Mouse (Mus musculus): ENCODE results near the gene Ccdc33. TPM values are rescaled to one million over a fixed set of nuclear protein-coding genes. Genes with fewer than 3 reads are reported as not detected.

Gene Ccdc33
- polyA plus RNA-seq, 1 experiment from 2014 or later = not detected

DNA sequence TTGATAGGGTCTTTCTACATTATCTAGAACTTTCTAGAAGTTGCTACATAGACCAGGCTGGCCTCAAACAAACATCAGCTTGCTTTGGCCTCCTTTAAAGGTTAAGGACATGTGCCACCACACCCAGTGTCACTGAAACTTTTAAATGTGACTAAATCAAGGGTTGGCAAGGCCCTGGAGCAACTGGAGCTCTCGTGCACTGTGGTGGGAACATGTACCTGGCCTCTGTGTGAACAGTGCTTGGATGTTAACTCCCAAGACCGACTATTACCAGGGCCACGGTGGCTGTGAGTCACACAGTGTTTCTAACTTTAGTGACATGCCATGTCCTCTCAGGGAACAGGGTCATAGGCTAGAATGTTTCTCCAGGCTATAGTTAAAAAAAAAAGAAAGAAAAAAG lies 101.7 kb downstream of the Ccdc33 start:
- Histone ChIP-seq H3K4me2 (no peak overlapping the region), H3K9me3 (no peaks in the 10 kb centered on the region), H3K27me3 (no peaks in the 10 kb centered on the region), H3K9ac (no peak overlapping the region), H3K4me3 (no peak overlapping the region), H3K27ac (no peak overlapping the region), H3K36me3 (no peaks in the 10 kb centered on the region), H3K4me1 (no peaks in the 10 kb centered on the region)
- WGBS = 75% methylated on average over 3 of the region's 3 CpGs
- ATAC-seq (ENCODE audit: insufficient number of reproducible peaks, low FRiP score, low TSS enrichment, low read depth) = no peak

DNA sequence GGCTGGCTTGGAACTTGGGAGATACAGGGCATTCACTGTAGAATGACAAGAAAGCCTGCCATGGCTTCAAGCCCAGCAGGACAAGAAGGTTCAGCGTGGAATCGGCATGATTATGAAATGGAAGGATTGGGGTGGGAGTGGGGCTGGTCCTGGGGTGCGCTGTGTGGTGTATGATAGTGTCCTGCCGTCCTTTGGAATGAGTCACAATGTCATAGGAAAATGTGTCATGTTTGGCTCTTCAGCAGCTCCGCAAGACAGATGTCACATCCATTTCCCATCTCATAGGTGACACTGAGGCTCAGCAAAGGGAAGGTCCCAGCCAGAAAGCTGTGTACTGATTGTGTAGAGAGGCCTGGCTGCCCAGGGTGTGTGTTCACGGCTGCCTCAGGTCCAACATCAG lies 102.8 kb downstream of the Ccdc33 start:
- ATAC-seq (ENCODE audit: insufficient number of reproducible peaks, low FRiP score, low TSS enrichment, low read depth) = no peak
- Histone ChIP-seq H3K9ac (no peak overlapping the region), H3K4me2 (no peak overlapping the region), H3K4me1 (no peaks in the 10 kb centered on the region), H3K36me3 (no peaks in the 10 kb centered on the region), H3K27me3 (no peaks in the 10 kb centered on the region), H3K4me3 (no peak overlapping the region), H3K27ac (no peak overlapping the region), H3K9me3 (no peaks in the 10 kb centered on the region)
- 83% methylated on average over 6 of the region's 6 CpGs for WGBS

DNA sequence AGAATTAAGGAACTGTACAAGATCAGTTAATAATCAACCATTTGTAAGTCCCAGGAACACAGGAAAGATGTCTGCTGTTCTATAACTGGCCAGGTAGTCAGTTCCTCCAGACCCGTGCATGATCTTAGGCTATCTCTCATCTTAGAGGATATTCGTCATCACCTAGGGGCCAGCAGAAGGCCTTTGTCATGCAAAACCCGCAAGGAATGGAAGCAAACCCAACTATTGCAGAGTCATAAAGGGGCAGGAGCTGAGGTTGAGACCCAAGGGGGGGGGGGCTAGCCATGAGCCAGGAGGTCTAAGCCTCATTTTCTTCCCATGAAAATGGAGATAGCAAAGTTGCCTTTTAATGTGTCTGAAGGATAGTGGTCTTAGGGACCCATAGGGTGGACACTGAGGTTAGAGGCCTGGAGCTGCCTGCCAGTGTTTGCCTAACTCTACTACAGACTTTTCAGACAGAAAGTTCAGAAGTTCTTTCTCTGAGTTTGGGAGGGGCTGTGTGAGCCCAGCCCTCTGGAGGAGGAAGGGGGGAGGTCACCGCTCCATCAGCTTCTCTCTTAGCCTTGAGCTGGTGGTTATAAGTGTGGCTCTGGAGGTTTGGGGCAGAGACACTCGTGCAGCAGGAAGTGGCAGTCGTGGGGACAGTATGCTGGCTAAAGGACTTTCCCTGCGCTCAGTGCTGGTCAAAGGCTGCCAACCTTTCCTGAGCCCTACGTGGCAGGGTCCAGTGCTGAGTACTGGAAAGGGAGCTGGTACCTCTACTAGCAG lies 104.0 kb downstream of the Ccdc33 start:
- WGBS = 55% methylated on average over 8 of the region's 8 CpGs
- no peaks in the 10 kb centered on the region for H3K4me1 ChIP-seq
- H3K4me2 ChIP-seq = no peak overlapping the region
- H3K36me3 ChIP-seq = no peaks in the 10 kb centered on the region
- no peak overlapping the region for H3K9ac ChIP-seq
- H3K27me3 ChIP-seq = no peaks in the 10 kb centered on the region
- H3K9me3 ChIP-seq = no peaks in the 10 kb centered on the region
- no peak for ATAC-seq (ENCODE audit: insufficient number of reproducible peaks, low FRiP score, low TSS enrichment, low read depth)
- no peak overlapping the region for H3K27ac ChIP-seq
- H3K4me3 ChIP-seq = no peak overlapping the region

GRCm38 (mm10) chr9:58012935-58013334 lies 105.7 kb downstream of the Ccdc33 start:
- no peaks in the 10 kb centered on the region for H3K4me1 ChIP-seq
- no peak overlapping the region for H3K4me2 ChIP-seq
- no peaks in the 10 kb centered on the region for H3K27me3 ChIP-seq
- H3K9ac ChIP-seq = no peak overlapping the region
- WGBS = 37% methylated on average over 2 of the region's 2 CpGs
- H3K36me3 ChIP-seq = no peaks in the 10 kb centered on the region
- ATAC-seq (ENCODE audit: insufficient number of reproducible peaks, low FRiP score, low TSS enrichment, low read depth) = no peak
- no peaks in the 10 kb centered on the region for H3K9me3 ChIP-seq
- no peak overlapping the region for H3K4me3 ChIP-seq
- H3K27ac ChIP-seq = no peak overlapping the region

- Histone ChIP-seq H3K36me3 (no peaks in the 10 kb centered on the region), H3K4me3 (no peak overlapping the region), H3K27ac (no peak overlapping the region), H3K9me3 (no peaks in the 10 kb centered on the region), H3K4me1 (no peaks in the 10 kb centered on the region), H3K27me3 (no peaks in the 10 kb centered on the region), H3K4me2 (no peak overlapping the region), H3K9ac (no peak overlapping the region)
- 63% methylated on average over 2 of the region's 2 CpGs for WGBS
- no peak for ATAC-seq (ENCODE audit: insufficient number of reproducible peaks, low FRiP score, low TSS enrichment, low read depth)
These were observed 106.1 kb downstream of the Ccdc33 start for GRCm38 (mm10) chr9:58012486-58012885.

DNA sequence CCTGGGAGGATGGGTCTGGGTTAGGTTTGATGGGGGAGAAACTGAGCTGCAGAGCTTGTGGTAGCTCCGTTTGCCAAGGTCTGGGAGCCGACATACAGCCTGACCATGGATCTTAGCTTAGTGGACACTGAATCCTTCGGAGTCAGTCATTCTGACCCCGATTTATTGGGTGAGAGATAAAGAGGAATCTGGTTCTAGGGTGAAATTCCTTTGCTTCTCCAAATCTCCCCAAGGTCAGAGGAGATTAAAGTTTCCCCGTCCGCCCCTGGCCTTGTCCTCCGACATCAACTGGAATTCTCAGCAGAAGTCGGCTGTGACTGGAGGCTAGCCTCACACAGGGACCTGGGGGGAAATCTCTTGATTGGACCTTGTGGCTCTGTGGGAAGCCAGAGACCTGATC lies 107.1 kb downstream of the Ccdc33 start:
- Histone ChIP-seq H3K4me2 (no peak overlapping the region), H3K9ac (no peak overlapping the region), H3K36me3 (no peaks in the 10 kb centered on the region), H3K27ac (no peak overlapping the region), H3K27me3 (no peaks in the 10 kb centered on the region), H3K9me3 (no peaks in the 10 kb centered on the region), H3K4me3 (no peak overlapping the region), H3K4me1 (no peaks in the 10 kb centered on the region)
- 70% methylated on average over 8 of the region's 8 CpGs for WGBS
- no peak for ATAC-seq (ENCODE audit: insufficient number of reproducible peaks, low FRiP score, low TSS enrichment, low read depth)

DNA sequence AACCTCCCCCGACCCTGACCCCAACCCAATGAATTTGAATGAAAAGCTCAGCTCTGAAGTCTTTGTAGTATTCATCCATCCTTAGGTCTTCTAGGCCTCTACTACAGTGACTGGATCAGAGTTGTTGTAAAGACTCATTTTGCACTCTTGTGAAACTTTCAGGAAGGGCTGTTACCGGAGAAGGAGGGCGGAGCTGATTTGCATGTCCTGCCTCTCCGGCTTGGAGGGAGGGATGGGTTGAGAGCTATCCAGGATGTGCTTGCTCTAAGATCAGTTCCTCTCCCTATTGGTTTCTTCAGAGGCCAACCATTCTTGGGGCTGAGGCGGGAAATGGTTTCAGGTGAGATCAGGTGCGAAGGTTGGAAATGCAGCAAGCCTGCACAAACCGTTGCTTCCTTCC lies 107.6 kb downstream of the Ccdc33 start:
- 31% methylated on average over 7 of the region's 7 CpGs for WGBS
- no peak overlapping the region for H3K4me3 ChIP-seq
- no peaks in the 10 kb centered on the region for H3K4me1 ChIP-seq
- no peak overlapping the region for H3K27ac ChIP-seq
- no peaks in the 10 kb centered on the region for H3K27me3 ChIP-seq
- no peak overlapping the region for H3K9ac ChIP-seq
- ATAC-seq (ENCODE audit: insufficient number of reproducible peaks, low FRiP score, low TSS enrichment, low read depth) = no peak
- H3K9me3 ChIP-seq = no peaks in the 10 kb centered on the region
- H3K36me3 ChIP-seq = no peaks in the 10 kb centered on the region
- H3K4me2 ChIP-seq = no peak overlapping the region

DNA sequence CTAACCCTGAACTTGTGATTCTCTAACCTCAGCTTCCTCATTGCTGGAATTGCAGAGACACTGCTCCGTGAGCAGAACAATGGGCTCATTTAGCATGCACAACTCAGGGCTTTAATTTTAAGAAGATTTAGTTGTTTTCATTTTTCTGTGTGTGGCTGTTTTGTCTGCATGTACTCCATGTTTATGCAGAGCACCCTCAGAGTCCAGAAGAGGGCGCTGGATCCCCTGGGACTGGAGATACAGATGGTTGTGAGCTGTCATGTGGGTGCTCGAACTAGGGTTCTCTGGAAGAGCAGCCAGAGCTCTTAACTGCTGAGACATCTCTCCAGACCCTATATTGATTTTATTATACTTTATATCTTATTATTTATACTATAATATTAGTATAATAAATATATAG lies 109.0 kb downstream of the Ccdc33 start:
- Histone ChIP-seq H3K4me3 (no peak overlapping the region), H3K27me3 (no peaks in the 10 kb centered on the region), H3K36me3 (no peaks in the 10 kb centered on the region), H3K27ac (no peak overlapping the region), H3K9ac (no peak overlapping the region), H3K4me2 (no peak overlapping the region), H3K9me3 (no peaks in the 10 kb centered on the region), H3K4me1 (no peaks in the 10 kb centered on the region)
- WGBS = 57% methylated on average over 3 of the region's 3 CpGs
- no peak for ATAC-seq (ENCODE audit: insufficient number of reproducible peaks, low FRiP score, low TSS enrichment, low read depth)

- peak; percentile 68 for ATAC-seq (ENCODE audit: insufficient number of reproducible peaks, low FRiP score, low TSS enrichment, low read depth)
- H3K36me3 ChIP-seq = no peaks in the 10 kb centered on the region
- no peak overlapping the region for H3K4me3 ChIP-seq
- H3K27ac ChIP-seq = no peak overlapping the region
- no peaks in the 10 kb centered on the region for H3K4me1 ChIP-seq
- no peaks in the 10 kb centered on the region for H3K27me3 ChIP-seq
- no peaks in the 10 kb centered on the region for H3K9me3 ChIP-seq
- WGBS = 6% methylated on average over 6 of the region's 6 CpGs
- H3K9ac ChIP-seq = no peak overlapping the region
- no peak overlapping the region for H3K4me2 ChIP-seq
These were observed 109.6 kb downstream of the Ccdc33 start for GRCm38 (mm10) chr9:58009015-58009362.

DNA sequence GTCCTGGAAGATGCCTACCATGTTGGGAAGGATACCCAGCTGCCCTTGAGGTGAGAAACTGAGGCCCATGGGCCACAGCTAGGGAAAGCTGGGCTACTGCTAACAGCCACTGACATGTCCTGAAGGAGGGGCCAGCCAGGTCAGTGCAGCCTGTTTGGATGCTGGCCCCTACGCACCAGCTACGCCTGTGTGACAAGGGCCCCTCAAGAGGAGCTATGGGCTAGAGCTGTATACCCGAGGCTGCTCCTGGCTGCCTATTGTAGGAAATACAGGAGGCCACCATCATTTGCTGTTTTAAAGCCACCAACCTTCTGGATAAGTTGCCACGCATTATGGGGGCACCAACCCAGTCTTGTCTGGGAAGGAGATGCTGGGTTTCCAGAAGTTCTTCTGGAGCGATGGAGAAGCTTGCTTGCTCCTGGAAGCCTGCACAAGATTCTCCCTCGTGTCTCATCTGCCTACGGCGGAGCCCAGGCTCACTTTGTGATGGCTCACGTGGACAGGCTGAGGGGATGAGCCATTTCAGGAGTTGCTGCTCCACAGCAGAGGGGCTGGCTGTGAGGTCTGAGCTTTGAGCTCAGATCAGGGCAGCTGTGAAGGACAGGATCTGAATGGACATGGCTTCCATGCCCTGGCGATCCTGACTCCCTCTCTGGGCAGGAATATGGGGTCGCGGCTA lies 110.1 kb downstream of the Ccdc33 start:
- H3K36me3 ChIP-seq = no peaks in the 10 kb centered on the region
- 0 out of 2 replicates have a peak, but pooled peaks have one; percentile 33 for ATAC-seq (ENCODE audit: insufficient number of reproducible peaks, low FRiP score, low TSS enrichment, low read depth)
- no peaks in the 10 kb centered on the region for H3K4me1 ChIP-seq
- WGBS = 68% methylated on average over 12 of the region's 12 CpGs
- H3K9me3 ChIP-seq = no peaks in the 10 kb centered on the region
- no peak overlapping the region for H3K4me3 ChIP-seq
- H3K9ac ChIP-seq = no peak overlapping the region
- H3K27ac ChIP-seq = no peak overlapping the region
- no peaks in the 10 kb centered on the region for H3K27me3 ChIP-seq
- no peak overlapping the region for H3K4me2 ChIP-seq

DNA sequence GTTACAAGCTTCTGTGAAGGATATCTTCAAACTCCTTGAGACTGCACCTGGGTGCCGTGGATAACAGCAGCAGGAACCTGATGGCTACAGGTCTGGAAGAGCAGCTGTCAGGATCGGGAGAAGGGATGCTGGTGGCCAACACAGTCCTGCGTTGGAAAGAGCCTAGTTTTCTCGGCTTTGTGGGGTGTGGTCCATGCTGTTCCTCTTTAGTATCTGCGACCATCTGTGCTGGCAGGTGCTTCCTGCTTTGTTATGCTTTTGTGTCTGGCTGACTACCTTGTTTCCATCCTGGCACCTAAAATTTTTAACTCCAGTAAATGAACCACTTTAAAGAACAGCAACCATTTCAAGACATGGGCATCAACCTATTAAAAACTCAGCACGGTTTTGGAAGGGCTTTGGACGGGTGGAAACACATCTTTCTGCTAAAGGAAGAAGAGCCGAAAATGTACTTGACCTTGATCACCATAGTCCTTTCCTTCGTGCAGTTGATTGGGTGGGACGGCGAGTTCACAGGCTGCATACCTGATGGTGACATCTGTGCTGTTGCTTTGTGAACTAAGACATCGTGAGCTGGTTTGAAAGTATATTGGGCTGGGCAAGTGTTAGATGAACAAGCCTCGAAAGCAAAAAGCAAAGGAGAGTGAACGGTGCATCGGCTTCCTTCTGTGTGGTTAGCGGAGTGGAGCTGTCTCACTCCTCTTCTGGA lies 112.7 kb downstream of the Ccdc33 start, which contains the start of gene Cyp11a1:
Gene Cyp11a1, plus strand, starts transcription at position 659 of the 709 bp plus-strand sequence.
- Histone ChIP-seq H3K27ac (no peak within 1 kb of the TSS), H3K4me1 (no peaks in the 10 kb centered on the region), H3K9ac (no peak within 1 kb of the TSS), H3K4me3 (no peak within 1 kb of the TSS), H3K4me2 (no peak within 1 kb of the TSS), H3K27me3 (peaks cover 5% of the 10 kb centered on the region; the same call in 1 of the 2 replicates), H3K36me3 (no peaks in the 10 kb centered on the region), H3K9me3 (no peaks in the 10 kb centered on the region)
- WGBS = 83% methylated on average over 16 of the region's 16 CpGs
- no peak for ATAC-seq (ENCODE audit: insufficient number of reproducible peaks, low FRiP score, low TSS enrichment, low read depth)

DNA sequence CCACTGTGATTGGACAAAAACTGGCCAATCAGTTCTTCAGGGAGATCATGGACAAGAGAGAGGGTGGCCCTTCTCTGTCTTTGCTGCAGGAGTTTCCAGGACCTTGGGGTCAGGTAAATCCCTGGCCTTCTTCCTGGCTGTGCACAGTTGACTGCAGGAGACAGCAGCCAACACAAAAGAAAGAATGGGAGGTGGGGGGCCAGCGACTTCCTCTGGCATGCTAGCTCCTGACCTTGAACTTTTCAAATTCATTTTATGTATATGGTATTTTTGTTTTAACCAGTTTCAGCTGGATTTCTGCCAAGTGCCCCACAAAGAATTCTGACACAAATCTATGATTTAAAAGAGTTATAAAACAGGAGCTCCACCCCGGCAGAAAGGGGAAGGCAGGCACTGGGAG lies 115.4 kb downstream of the Ccdc33 start:
- H3K4me3 ChIP-seq = no peak overlapping the region
- H3K9me3 ChIP-seq = no peaks in the 10 kb centered on the region
- WGBS = 16% methylated on average over 2 of the region's 2 CpGs
- no peak for ATAC-seq (ENCODE audit: insufficient number of reproducible peaks, low FRiP score, low TSS enrichment, low read depth)
- H3K4me2 ChIP-seq = no peak overlapping the region
- no peak overlapping the region for H3K9ac ChIP-seq
- H3K27me3 ChIP-seq = peaks cover 5% of the 10 kb centered on the region; the same call in 1 of the 2 replicates
- no peaks in the 10 kb centered on the region for H3K36me3 ChIP-seq
- H3K4me1 ChIP-seq = peaks cover 8% of the 10 kb centered on the region; the same call in 1 of the 2 replicates
- no peak overlapping the region for H3K27ac ChIP-seq

Measured in limb, embryonic 15.5 days (tissue).